Mouse (Mus musculus) lung, postnatal 0 days (tissue): ENCODE data around the gene Srsf3.

ENCODE experiments used
- CTCF ChIP-seq: IDR thresholded peaks from 2 replicates; pipeline ENCODE4 v1.5.1; 2016; ENCODE audit warnings: antibody characterized with exemption, mild to moderate bottlenecking
- EP300 ChIP-seq: IDR thresholded peaks from 2 replicates; pipeline ENCODE4 v1.6.1; 2016; ENCODE audit warnings: antibody characterized with exemption, mild to moderate bottlenecking, control low read depth

- no peak for TF ChIP-seq EP300
- TF ChIP-seq CTCF = no peak
Observed at GRCm38 (mm10) chr17:29076235-29076634, 43.8 kb downstream of the Srsf3 start.
